Mouse (Mus musculus) liver, embryonic 18 days (tissue): ENCODE data around the gene Cldn6. TPM values are rescaled to one million over a fixed set of nuclear protein-coding genes. Genes with fewer than 3 reads are reported as not detected.

ENCODE experiments used
- polyA plus RNA-seq: library from polyadenylated mRNA; depleted of rRNA; stranded (reverse); fragments of >200 nt; gene quantifications from 2 replicates; pipeline ENCODE4 v1.2.3, GENCODE M21; 2012; rRNA removed

Gene Cldn6
- 2.8 and 3.0 TPM in 2 replicates for polyA plus RNA-seq

DNA sequence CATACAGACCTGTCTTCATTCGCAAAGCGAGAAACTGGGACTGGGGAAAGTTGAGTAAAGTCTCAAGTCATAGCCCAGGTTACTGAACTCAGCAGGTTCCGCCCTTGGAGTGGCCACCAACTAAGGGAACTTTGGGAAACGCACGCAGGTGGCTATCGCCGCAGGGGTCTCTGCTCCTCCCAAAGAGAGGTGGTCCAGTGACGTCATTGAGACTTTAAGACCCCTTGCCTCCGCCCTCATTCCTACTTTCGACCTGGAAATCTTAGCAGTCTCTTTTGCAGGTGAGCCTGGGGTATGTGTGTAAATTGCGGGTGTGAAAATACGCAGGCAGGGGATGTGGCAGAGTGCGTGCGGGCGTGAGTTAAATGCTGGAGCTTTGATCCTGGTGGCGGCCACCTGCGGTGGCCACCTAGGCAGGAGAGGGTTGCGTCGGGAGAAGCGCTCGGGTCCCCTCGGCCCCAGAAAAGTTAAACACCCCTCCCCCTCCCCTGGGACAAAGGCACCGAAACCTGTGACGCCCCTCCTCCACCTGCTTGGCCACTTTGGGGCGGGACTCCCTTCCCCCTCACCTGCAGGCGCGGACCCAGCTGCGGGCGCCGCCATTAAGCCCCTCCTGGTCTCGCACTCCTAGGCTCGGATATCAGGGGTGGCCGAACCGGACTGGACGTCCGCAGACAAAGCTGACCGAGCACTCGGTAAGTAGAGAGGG is at the start of gene Cldn6:
TSS of gene Cldn6 (plus strand) at position 123 of the 709 bp plus-strand sequence.

DNA sequence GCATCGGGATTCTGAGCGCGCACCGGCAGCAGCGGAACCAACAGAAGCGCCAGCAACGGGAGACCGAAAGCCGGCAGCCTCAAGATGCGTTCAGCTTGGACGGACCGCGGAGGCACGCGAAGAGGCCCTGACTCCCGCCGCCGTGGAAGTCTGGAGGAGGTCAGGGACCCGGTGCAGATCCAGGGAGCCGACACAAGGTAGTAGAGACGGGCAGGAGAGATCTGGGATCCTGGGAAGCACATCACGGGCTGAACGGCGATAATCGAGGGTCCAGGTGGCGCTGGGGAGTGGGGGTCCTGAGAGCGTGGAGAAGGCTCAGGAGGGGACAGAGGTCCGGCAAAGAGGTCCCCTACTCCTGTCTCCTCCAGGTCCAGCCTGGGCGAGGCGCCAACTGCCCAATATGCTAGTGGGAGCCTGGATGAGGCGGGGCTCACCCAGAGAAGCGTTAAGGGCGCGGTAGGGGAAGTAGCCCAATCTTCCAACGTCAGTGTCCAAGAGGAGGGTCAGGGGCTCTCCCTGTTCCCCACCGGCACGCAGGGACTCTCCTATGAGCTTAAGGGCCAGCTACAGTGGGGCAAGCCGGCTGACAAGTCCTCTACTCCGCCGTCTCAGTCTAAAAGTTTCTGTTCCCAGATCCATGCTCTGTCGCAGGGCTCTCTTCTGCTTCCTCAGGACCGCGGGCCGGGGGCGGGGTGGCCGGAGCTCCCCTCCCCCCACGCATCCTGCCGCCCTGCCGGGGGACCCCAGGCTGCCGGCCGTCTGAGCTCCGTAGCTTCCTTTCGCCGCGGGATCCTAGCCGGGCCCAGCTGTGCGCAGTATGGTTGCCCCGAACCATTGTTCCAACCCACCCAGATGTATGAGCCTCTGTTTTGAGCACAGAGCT is 34.2 kb upstream of the Cldn6 start, which contains the start of gene Mmp25:
TSS of gene Mmp25 (minus strand) at position 665 of the 883 bp plus-strand sequence.

DNA sequence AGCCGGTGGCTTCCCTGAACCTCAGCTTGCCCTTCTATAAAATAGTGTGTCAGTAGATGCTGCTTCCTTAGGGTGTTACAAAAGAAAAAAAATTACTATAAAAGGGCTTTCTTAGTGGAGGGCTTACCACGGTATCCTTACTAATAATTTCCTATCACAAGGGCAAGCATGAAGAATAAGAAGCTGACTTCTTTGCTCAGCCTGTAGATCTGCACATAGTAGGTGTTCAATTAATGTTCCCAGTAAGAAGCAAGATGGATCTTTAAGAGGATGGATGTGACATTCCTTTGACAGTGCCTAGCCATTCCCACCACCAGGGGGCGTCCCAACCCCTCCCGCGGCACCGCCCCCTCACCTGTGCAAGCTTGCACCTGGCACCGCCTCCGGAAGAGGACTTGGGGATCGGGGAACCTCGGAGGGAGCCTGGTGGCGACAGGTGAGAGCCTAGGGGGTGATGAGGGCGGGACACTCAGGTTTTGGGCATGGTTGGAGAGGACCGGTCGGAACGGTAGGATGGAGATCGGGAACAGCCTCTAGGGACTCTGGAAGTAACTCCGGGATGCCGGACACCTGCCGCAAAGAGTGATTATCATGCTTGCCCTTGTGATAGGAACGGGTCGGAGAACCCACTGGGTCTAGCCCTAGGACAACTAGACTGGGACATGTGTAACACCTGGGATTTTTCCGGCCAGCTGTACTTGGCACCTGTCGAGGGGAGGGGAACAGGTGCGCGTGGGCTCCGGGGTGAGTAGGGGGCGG is 18.8 kb upstream of the Cldn6 start, which contains the start of gene Bicdl2:
TSS of gene Bicdl2 (plus strand) at position 390 of the 759 bp plus-strand sequence.

DNA sequence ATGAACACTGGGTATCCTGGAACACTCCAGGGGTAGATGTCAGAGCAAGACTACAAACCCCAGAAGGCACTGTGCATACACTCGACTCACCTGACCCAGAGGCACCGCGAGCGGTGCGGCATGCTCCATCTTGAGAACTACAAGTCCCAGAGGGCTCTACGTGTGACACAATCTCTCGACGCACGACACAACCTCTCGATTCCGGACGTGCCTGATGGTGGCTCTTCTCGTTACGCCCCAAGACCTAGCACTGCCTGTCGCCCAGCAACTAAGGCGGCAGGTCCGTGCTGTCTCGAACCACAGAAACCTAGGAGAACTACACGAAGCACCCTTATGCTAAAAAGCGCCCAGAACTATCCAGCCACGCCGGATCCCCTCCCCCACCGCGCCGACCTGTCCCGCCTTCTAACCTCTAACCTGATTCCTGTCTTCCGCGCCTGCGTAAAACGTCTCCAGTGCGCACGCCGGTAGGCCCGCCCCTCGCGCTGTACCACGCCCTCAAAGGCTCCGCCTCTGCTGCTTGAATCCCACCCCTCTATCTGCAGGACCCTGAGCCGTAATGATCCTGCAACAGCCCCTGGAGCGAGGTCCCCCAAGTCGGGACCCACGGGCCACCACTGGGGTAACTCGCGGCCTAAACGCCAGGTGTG is 5.5 kb upstream of the Cldn6 start, which contains the start of the genes Hcfc1r1 and Thoc6:
TSS of gene Hcfc1r1 (plus strand) at position 173 of the 650 bp plus-strand sequence.
TSS of gene Thoc6 (minus strand) at position 459 of the 650 bp plus-strand sequence.

DNA sequence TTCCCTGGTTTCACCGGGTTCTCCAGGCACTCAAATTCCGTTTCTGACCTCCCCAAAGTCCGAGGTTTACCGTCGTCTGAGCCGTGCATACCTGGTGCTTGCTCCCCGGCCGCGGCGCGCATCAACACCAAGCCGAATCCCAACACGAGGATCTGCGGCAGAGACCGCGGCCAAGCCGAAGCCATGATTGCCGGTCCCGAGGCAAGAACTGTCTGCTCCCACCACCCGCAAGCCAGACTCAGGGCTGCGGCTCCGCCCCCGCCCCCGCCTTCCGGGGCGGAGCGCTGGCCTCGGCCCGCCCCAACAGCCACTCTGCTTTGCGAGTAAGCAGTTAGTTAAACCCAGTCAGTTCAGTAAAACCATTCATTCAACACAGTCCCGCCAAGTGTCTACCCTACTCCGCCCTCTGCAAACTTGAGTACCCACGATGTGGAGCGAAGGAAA is 1.8 kb upstream of the Cldn6 start, which contains the start of gene Tnfrsf12a:
TSS of gene Tnfrsf12a (minus strand) at position 233 of the 444 bp plus-strand sequence.

DNA sequence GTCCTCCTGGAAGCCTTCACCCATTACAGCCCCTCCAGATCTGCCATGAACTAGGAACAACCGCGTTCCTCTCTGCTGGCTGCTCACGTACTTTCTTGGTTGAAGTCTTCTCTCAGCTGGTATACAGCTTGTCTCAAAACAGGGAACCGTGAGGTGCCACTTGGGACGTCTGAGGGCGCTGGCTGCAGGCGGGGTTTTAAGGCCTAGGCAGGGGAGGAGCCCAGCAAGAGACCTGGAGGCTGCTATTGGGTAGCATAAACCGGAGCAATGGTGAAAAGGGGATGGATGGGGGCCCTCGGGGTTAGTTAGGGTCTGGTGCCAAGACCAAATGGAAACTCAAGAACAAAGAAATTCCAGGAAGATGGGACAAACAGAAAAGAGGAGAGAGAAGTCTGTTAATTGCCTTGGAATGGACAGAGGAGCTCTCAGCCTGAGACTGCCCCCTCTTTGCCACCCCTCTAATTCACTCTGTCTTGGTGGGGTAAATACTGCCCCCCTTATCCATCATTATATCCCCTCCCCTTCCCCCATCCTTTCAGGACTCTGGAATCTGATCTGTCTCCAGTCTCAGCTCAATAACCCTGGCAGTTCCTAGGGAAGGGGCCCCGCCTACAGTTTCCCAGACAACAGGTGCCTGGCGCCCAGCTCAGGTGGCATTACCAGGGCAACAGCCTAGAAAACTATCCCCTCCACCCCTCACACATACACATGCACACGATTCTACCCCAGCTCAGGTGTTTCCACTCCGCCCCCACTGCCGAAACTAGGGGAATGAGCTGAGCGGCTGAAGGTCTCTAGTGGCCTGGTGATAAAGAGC is 5.0 kb downstream of the Cldn6 start, which contains the start of gene Cldn9:
TSS of gene Cldn9 (minus strand) at position 171 of the 817 bp plus-strand sequence.

DNA sequence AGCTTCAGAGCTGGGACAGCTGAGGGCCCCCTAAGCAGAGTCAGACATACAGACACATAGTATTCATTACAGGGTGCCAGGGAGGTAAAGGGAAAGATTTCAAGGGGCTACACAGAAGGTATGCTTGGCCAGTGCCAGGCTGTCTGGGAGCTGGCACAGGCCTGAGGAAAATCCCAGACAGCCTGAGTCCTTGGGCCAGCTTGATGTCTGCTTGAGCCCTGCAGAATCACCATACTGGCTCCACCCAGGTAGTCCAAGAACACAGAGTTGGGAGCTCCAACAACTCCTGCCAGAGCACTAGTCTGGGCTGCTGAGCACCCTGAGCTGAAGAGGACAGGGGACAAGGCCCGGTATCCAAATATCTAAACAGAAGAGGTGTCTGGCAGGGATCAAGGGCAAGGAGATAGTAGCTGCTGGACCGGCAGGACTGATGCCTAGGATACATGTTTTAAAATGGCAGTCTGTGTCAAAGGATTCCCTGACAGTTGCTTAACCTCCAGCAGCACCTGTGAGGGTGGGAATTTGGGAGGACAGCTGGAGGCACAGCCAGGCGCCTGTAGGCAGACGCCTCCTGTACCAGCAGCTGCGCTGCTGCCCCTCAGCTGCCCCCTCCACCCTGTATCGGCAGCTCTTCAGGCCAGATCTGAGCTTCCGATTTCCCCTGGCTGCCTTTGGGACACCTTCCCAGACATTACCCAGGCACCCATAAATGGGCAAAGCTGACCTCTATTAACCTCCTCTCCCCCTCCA is 43.5 kb downstream of the Cldn6 start, which contains the start of gene 1520401A03Rik:
TSS of gene 1520401A03Rik (minus strand) at position 408 of the 750 bp plus-strand sequence.

DNA sequence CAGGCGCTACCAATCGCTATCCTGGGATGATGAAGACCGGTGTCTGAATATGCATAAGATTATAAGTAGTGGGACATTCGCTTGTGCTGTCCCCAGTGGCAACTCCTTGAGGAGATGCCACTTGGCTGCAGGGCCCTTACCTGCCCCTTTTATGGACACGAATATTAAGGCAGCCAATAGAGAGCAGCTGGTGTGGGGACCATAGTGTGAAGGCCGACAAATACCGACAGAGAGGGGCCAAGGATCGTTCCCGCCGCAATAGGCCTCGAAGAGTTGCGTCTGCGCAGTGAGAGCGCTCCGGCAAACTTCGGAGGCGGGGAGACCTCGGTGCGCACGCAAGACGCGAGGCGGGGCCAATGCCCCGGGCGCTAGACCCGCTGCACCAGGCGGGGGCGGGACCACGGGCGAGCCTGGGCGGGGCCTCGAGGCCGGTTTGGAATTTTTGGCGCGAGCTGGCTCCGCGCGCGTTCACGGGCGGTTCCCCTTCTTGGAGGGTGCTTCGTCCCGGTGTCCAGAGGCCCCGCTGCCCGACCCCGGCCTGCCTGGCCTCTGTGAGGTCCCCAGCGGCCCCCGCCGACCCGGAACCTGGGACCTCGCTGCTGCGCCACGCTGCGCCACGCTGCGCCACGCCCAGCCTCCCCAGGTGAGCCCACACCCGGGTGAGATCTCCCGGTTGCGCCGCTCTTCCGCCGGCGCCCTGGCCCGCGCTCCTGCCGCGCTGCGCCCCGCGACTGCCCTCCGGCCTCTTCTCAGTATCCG is 47.1 kb downstream of the Cldn6 start, which contains the start of gene Pkmyt1:
TSS of gene Pkmyt1 (plus strand) at position 338 of the 759 bp plus-strand sequence.

Other genes with a start within 250 kb of the Cldn6 start
- not detected in 2 replicates for gene Vmn2r117, start 199.6 kb upstream of the Cldn6 start, polyA plus RNA-seq
- 3.4 and 3.7 TPM in 2 replicates for gene Zfp213, start 115.0 kb upstream of the Cldn6 start, polyA plus RNA-seq
- gene Zfp13, start 79.8 kb upstream of the Cldn6 start, polyA plus RNA-seq, result 2.8 and 3.6 TPM in 2 replicates
- gene Zscan10, start 78.4 kb upstream of the Cldn6 start, polyA plus RNA-seq, result 0.02 TPM in 1 of 2 replicates, not detected in the other
- gene Mmp25, start 34.0 kb upstream of the Cldn6 start, polyA plus RNA-seq, result 1.1 and 1.3 TPM in 2 replicates
- gene Bicdl2, start 18.7 kb upstream of the Cldn6 start, polyA plus RNA-seq, result 0.07 and 0.11 TPM in 2 replicates
- gene Hcfc1r1, start 5.7 kb upstream of the Cldn6 start, polyA plus RNA-seq, result 15.2 and 19.3 TPM in 2 replicates
- 12.8 and 12.9 TPM in 2 replicates for gene Thoc6, start 5.4 kb upstream of the Cldn6 start, polyA plus RNA-seq
- gene Tnfrsf12a, start 1.8 kb upstream of the Cldn6 start, polyA plus RNA-seq, result 4.9 TPM in 2 replicates
- gene Cldn9, start 4.8 kb downstream of the Cldn6 start, polyA plus RNA-seq, result 0.05 TPM in 2 replicates
- gene 1520401A03Rik, start 43.5 kb downstream of the Cldn6 start, polyA plus RNA-seq, result 0.02 and 0.05 TPM in 2 replicates
- 15.3 and 19.6 TPM in 2 replicates for gene Pkmyt1, start 47.1 kb downstream of the Cldn6 start, polyA plus RNA-seq
- 2.7 and 3.4 TPM in 2 replicates for gene Paqr4, start 61.6 kb downstream of the Cldn6 start, polyA plus RNA-seq
- gene Kremen2, start 66.6 kb downstream of the Cldn6 start, polyA plus RNA-seq, result not detected in 2 replicates
- 5.5 and 5.8 TPM in 2 replicates for gene Flywch1, start 92.4 kb downstream of the Cldn6 start, polyA plus RNA-seq
- gene Flywch2, start 106.8 kb downstream of the Cldn6 start, polyA plus RNA-seq, result 1.1 and 1.3 TPM in 2 replicates
- 98.2 and 129 TPM in 2 replicates for gene Srrm2, start 111.3 kb downstream of the Cldn6 start, polyA plus RNA-seq
- 283 and 284 TPM in 2 replicates for gene Elob, start 149.9 kb downstream of the Cldn6 start, polyA plus RNA-seq
- not detected in 2 replicates for gene Prss33, start 156.8 kb downstream of the Cldn6 start, polyA plus RNA-seq
- gene Prss32, start 164.6 kb downstream of the Cldn6 start, polyA plus RNA-seq, result not detected in 2 replicates
- gene Prss41, start 164.9 kb downstream of the Cldn6 start, polyA plus RNA-seq, result 0.14 and 0.19 TPM in 2 replicates
- not detected in 2 replicates for gene Prss21, start 188.8 kb downstream of the Cldn6 start, polyA plus RNA-seq
- not detected in 2 replicates for gene Dcpp1, start 201.6 kb downstream of the Cldn6 start, polyA plus RNA-seq
- gene Dcpp2, start 201.6 kb downstream of the Cldn6 start, polyA plus RNA-seq, result not detected in 2 replicates
- gene Dcpp3, start 238.2 kb downstream of the Cldn6 start, polyA plus RNA-seq, result not detected in 2 replicates